Mouse (Mus musculus): ENCODE results near the gene Pum2. TPM values are rescaled to one million over a fixed set of nuclear protein-coding genes. Genes with fewer than 3 reads are reported as not detected.

Gene Pum2
- total RNA-seq, 2 experiments from 2014 or later = 119 to 162 TPM

DNA sequence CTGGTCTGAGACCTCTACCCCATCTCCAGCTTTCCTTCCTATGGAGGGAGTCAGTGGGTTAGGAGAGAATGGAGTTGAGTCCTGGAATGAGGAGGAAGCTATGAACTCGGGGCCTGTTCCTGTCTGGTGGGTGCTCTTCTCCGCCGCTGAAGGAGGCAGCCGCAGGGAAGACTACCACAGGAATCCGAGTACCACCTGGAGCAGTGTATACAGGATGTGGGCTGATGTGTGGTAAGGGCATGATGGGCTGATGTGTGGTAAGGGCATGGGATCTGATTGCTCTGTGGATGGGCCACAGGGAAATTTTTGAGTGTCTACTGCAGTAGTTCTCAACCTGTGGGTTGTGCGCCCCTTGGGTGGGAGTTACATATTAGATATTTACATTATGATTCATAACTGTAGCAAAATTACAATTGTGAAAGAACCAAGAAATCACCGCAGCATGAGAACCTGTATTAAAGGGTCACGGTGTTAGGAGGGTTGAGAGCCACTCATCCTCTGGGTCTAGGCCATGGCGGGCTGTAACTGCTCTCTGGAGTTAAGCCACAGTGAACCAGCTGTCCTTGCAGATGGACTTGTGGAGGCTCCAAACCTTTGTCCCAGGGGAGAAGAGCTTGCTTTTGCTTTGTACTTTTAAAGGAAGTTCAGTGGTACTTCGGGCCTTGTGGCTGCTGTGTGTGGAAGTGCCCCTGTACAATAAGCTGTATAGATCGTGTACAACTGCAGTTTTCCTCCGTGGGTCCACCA is 113.2 kb downstream of the Pum2 start:
- no peak for ATAC-seq (ENCODE audit: poor library complexity, severe bottlenecking)

DNA sequence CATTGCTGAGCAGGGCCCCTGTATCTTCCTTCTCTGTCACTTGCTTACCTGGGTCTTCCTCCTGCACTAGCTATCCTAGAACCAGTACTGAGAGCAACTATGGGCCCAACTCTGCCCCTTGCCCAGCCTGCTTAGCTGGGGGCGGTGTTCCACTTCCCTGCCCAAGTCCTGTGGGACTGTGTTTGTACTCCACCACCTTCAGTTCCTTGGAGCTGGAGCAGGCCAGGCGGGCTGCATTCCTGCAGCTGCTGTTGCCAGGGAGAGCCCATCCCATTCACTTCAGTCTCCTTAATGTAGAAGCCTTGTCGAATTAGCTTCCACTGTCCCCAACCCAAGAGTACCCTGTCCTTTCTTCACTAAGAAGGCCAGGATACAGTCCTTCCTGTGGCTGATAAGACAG is 114.5 kb downstream of the Pum2 start:
- ATAC-seq (ENCODE audit: poor library complexity, severe bottlenecking) = no peak

DNA sequence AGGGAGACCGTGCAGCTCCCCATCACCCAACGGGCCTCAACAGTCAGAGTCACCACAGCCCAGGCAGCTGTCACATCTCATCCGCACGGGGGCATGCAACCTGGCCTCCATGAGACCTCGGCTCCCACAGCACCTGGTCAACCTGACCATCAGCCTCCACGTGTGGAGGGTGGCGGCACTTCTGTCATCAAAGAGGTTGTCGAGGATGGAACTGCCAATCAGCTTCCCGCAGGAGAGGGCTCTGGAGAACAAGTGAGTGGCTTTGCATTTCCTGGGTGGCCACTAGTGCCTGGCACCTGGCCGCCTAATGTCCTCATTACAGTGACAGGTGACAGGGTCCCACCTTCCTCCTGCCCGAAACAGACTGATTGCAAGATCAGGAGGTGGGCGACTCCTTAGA is 116.7 kb downstream of the Pum2 start:
- ATAC-seq (ENCODE audit: poor library complexity, severe bottlenecking) = no peak

DNA sequence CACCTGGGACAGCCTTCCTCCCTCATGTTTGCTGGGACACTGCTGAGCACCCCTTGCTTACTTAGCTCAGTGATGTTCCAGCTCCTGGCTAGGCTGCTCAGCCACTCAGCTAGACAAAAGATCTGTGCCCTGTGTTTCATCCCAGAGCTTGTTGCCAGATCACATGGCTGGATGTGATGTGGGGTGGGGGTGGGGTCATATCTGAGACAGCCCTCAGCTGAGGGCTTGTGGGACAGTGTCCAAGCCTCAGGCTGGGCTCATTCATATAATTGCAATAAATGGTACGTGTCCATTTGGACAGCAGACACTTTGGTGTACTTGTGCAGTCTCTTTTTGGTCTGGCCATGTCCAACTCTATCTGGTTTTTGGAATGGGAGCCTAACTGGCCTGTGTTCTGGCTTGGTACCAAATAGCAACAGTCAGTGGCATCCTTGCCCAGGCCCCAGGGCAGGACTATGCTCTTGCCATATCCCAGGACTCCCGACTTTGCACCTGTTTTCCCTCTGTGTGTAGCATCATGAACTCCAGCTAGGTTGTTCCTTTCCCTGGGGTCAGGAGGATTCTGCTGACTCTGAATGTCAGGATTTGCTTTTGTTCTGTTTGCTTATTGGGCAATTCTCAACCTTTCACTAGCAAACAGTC is 119.6 kb downstream of the Pum2 start:
- ATAC-seq (ENCODE audit: poor library complexity, severe bottlenecking) = no peak

DNA sequence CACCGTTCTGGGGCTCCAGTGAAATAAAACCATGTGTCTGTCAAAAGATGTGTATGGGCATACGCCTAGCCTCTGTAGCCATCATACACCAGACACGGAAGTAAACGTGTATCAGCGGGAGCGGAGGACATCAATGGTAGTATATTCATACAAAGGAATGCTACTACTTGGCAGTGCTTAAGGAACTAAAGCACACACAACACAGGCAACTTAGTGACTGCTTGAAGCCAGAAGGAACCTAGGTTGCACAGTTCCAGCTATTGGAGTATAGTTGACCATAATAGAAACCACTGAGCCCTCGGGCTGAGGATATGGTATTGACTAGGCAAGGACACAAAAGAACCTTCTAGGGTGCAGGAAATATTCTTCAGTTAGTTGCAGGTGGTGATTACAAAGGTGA is 124.0 kb downstream of the Pum2 start:
- ATAC-seq (ENCODE audit: poor library complexity, severe bottlenecking) = no peak

DNA sequence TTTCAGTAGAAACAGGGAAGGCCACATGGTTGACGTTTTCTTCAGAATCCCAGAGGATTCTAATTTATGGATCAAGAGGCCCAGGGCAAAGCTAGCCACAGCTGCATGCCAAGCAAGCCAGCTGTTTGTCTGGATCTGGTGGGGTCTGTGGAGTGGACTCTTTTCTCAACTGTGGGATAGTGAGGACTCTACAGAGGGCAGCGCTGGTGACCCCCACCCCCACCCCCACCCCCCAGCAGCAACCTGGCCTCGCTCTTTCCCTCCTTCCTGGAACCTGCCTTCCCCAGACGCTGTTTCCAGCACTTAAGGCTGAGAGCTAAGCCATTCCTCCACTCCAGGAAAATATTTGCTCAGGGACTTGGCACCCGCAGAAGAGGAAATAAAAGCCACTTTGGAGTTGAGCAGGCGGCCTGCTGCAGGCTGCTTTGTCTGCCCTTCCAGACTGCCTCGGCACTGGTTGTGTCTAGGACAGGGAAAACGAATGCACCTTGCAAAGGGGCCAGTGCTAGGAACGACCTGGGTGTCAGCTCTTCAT is 124.6 kb downstream of the Pum2 start:
- no peak for ATAC-seq (ENCODE audit: poor library complexity, severe bottlenecking)

Other genes with a start within 250 kb of the Pum2 start
- gene Rhob, start 174.1 kb upstream of the Pum2 start, total RNA-seq (2015) = 107 and 120 TPM in 2 replicates
- 55.4 and 60.5 TPM in 2 replicates for gene Rhob, start 174.1 kb upstream of the Pum2 start, total RNA-seq (2017)
- gene Slc7a15, start 75.1 kb upstream of the Pum2 start, total RNA-seq (2015) = not detected in 2 replicates
- gene Slc7a15, start 75.1 kb upstream of the Pum2 start, total RNA-seq (2017) = not detected in 2 replicates
- gene Sdc1, start 97.2 kb downstream of the Pum2 start, total RNA-seq (2015) = 0.55 and 0.83 TPM in 2 replicates
- gene Sdc1, start 97.2 kb downstream of the Pum2 start, total RNA-seq (2017) = 0.77 and 1.2 TPM in 2 replicates
- 121 and 132 TPM in 2 replicates for gene Laptm4a, start 247.5 kb downstream of the Pum2 start, total RNA-seq (2015)
- 192 and 195 TPM in 2 replicates for gene Laptm4a, start 247.5 kb downstream of the Pum2 start, total RNA-seq (2017)

Measured in megakaryocyte, adult 5-6 weeks (primary cell).